Mouse (Mus musculus) ES-E14 (cell line): ENCODE data around the gene Glt8d2. TPM values are rescaled to one million over a fixed set of nuclear protein-coding genes. Genes with fewer than 3 reads are reported as not detected.
"Not testable (repeated sequence)": the region's sequence is repeated elsewhere in the genome, so short reads cannot be mapped to it uniquely, and the experiment has no call there.

Source experiments
- DNase-seq: peaks from one replicate; pipeline ENCODE4 v3.0.0-alpha.2; 2013; ENCODE audit warnings: low read depth, low spot score
- H3K27ac ChIP-seq: 2 replicates; pipeline ENCODE4 v1.5.1; 2012; ENCODE audit warnings: low read depth, mild to moderate bottlenecking, low read length, moderate library complexity, mixed read lengths; ENCODE audit not compliant: poor library complexity, insufficient read depth, severe bottlenecking
- H3K36me3 ChIP-seq: 2 replicates; pipeline ENCODE4 v1.6.1; 2012; ENCODE audit warnings: mild to moderate bottlenecking, low read length, moderate library complexity, mixed read lengths; ENCODE audit not compliant: control insufficient read depth, poor library complexity, insufficient read depth, severe bottlenecking
- H3K4me1 ChIP-seq, 2 experiments: fragments of 150-350 bp in 1 of 2; sonication (generic) in 1 of 2; 2 replicates each; pipeline ENCODE4 v1.6.1; 2012; ENCODE audit warnings: low read length in 2 of 2, mild to moderate bottlenecking in 1 of 2, mixed read lengths in 1 of 2; ENCODE audit not compliant: control insufficient read depth in 2 of 2, insufficient read depth in 2 of 2, poor library complexity in 1 of 2
- H3K4me3 ChIP-seq, 2 experiments: fragments of 150-350 bp in 1 of 2; sonication (generic) in 1 of 2; 2 replicates each; pipeline ENCODE4 v1.5.1; 2012; ENCODE audit warnings: low read length in 2 of 2, low read depth in 1 of 2, mild to moderate bottlenecking in 1 of 2, mixed read lengths in 1 of 2; ENCODE audit not compliant: insufficient read depth in 1 of 2, poor library complexity in 1 of 2, severe bottlenecking in 1 of 2
- H3K9ac ChIP-seq: 2 replicates; pipeline ENCODE4 v1.6.1; 2012; ENCODE audit warnings: low read depth, mild to moderate bottlenecking, low read length, mixed read lengths; ENCODE audit not compliant: poor library complexity, insufficient read depth, severe bottlenecking
- H3K9me3 ChIP-seq: fragments of 150-350 bp; sonication (generic); 2 replicates; pipeline ENCODE4 v1.6.1; 2012; ENCODE audit warnings: low read depth, mild to moderate bottlenecking, low read length; ENCODE audit not compliant: control insufficient read depth, insufficient read depth
- CHD2 ChIP-seq: IDR thresholded peaks from 2 replicates; pipeline ENCODE4 v1.6.1; 2014; ENCODE audit warnings: mild to moderate bottlenecking, low read depth, low read length, inconsistent platforms
- HCFC1 ChIP-seq: IDR thresholded peaks from 2 replicates; pipeline ENCODE4 v1.6.1; 2012; ENCODE audit warnings: low read length, inconsistent platforms, borderline replicate concordance; ENCODE audit not compliant: insufficient read depth
- MAFK ChIP-seq: IDR thresholded peaks from 2 replicates; pipeline ENCODE4 v1.6.1; 2014; ENCODE audit warnings: mild to moderate bottlenecking, low read depth, low read length, inconsistent platforms; ENCODE audit not compliant: insufficient read depth
- ZC3H11A ChIP-seq: IDR thresholded peaks from 2 replicates; pipeline ENCODE4 v1.6.1; 2012; ENCODE audit warnings: low read depth, mild to moderate bottlenecking, inconsistent platforms, low read length, borderline replicate concordance
- ZNF384 ChIP-seq: IDR thresholded peaks from 2 replicates; pipeline ENCODE4 v1.6.1; 2012; ENCODE audit warnings: low read depth, low read length, inconsistent platforms
- in situ Hi-C, 2 experiments: fragments of 600-800 bp; cut with MboI; formaldehyde crosslinking; loops; one replicate each; pipeline ENCODE4 v1.15.1; 2025; ENCODE audit warnings: low sequenced_read_pairs in 2 of 2, inconsistent platforms in 1 of 2; ENCODE audit not compliant: unreplicated experiment in 2 of 2
- total RNA-seq: library from RNA; depleted of rRNA; stranded (reverse); fragments of 300-350 nt; gene quantifications from 2 replicates; pipeline ENCODE4 v1.2.3, GENCODE M21; 2012

Glt8d2 gene
- total RNA-seq, 1 experiment, result 0.62 TPM

- DNase-seq, result no peak
- peaks cover 1 to 6% of the 10 kb centered on the region in 2 experiments; a peak in 2 of 4 replicates for H3K4me1 ChIP-seq
- TF ChIP-seq ZC3H11A, result no peak
- no peak for TF ChIP-seq ZNF384
- no peak for TF ChIP-seq MAFK
- no peak for TF ChIP-seq CHD2
- TF ChIP-seq HCFC1, result no peak
- in situ Hi-C loops, result no loop called here
- no peak overlapping the region for H3K27ac ChIP-seq
- peaks cover 18% of the 10 kb centered on the region; the same call in 1 of the 2 replicates for H3K36me3 ChIP-seq
- H3K4me3 ChIP-seq, result peak overlapping the region; percentile 11 to 97; a peak in 2 of 4 replicates
- no peaks in the 10 kb centered on the region for H3K9me3 ChIP-seq
- H3K9ac ChIP-seq, result no peak overlapping the region; the same call in 1 of the 2 replicates
Measured at GRCm38 (mm10) chr10:82631133-82631532, 59.3 kb downstream of the Glt8d2 start.

- in situ Hi-C loops, result no loop called here
- Histone ChIP-seq H3K36me3 (peaks cover 18% of the 10 kb centered on the region; the same call in 1 of the 2 replicates), H3K27ac (no peak overlapping the region), H3K9ac (peak overlapping the region; percentile 81), H3K9me3 (no peaks in the 10 kb centered on the region), H3K4me1 (peaks cover 1 to 6% of the 10 kb centered on the region in 2 experiments; a peak in 2 of 4 replicates), H3K4me3 (peak overlapping the region; percentile 70 to 97)
- no peak for TF ChIP-seq HCFC1
- no peak for DNase-seq
Measured at GRCm38 (mm10) chr10:82630497-82630896, 60.0 kb downstream of the Glt8d2 start.

- in situ Hi-C loops, H3K9me3 ChIP-seq, H3K4me1 ChIP-seq: not testable (repeated sequence)
- H3K4me3 ChIP-seq, result peak within 1 kb of the TSS; percentile 70 to 97
- peak within 1 kb of the TSS; percentile 85 for H3K27ac ChIP-seq
- peak within 1 kb of the TSS; percentile 97 for H3K9ac ChIP-seq
- peak; percentile 66 for DNase-seq
- TF ChIP-seq HCFC1, result 0 out of 2 replicates have a peak, but pooled peaks have one; percentile 22
- H3K36me3 ChIP-seq, result peaks cover 18% of the 10 kb centered on the region; the same call in 1 of the 2 replicates
Measured at GRCm38 (mm10) chr10:82629586-82630255, 60.7 kb downstream of the Glt8d2 start, which contains the start of gene Tdg. Gene Tdg, plus strand, starts transcription at chr10:82629828.

- TF ChIP-seq ZNF384 (no peak), HCFC1 (no peak), CHD2 (no peak), ZC3H11A (no peak), MAFK (no peak)
- H3K4me3 ChIP-seq, result peak overlapping the region; percentile 70 to 97
- H3K27ac ChIP-seq, result peak overlapping the region; percentile 85
- peak overlapping the region; percentile 97 for H3K9ac ChIP-seq
- in situ Hi-C loops, result no loop called here
- no peaks in the 10 kb centered on the region for H3K9me3 ChIP-seq
- H3K4me1 ChIP-seq, result peaks cover 2 to 9% of the 10 kb centered on the region in 2 experiments; a peak in 3 of 4 replicates
- peaks cover 15% of the 10 kb centered on the region; the same call in 1 of the 2 replicates for H3K36me3 ChIP-seq
- no peak for DNase-seq
Measured at GRCm38 (mm10) chr10:82629111-82629585, 61.3 kb downstream of the Glt8d2 start.

- in situ Hi-C loops, H3K9me3 ChIP-seq, DNase-seq, H3K4me1 ChIP-seq, H3K36me3 ChIP-seq, H3K9ac ChIP-seq: not testable (repeated sequence)
- Histone ChIP-seq H3K27ac (peak overlapping the region; percentile 74; the same call in 1 of the 2 replicates), H3K4me3 (peak overlapping the region; percentile 28 to 32)
Measured at GRCm38 (mm10) chr10:82623553-82623932, 66.9 kb downstream of the Glt8d2 start.
